Mouse (Mus musculus): ENCODE results near the gene Baiap2l1. TPM values are rescaled to one million over a fixed set of nuclear protein-coding genes. Genes with fewer than 3 reads are reported as not detected.

The Baiap2l1 gene
- polyA plus RNA-seq, 1 experiment from 2014 or later = 1.3 TPM

GRCm38 (mm10) chr5:144261829-144262228 lies 96.1 kb downstream of the Baiap2l1 start:
- ATAC-seq = no peak
- H3K4me1 ChIP-seq = peaks cover 46% of the 10 kb centered on the region
- H3K9ac ChIP-seq = peak overlapping the region; percentile 12; the same call in 1 of the 2 replicates
- H3K9me3 ChIP-seq (replicated peaks) = no peaks in the 10 kb centered on the region
- H3K27me3 ChIP-seq = no peaks in the 10 kb centered on the region
- no peak overlapping the region for H3K27ac ChIP-seq
- WGBS = 87% methylated on average over 5 of the region's 5 CpGs
- H3K4me2 ChIP-seq = no peak overlapping the region
- H3K36me3 ChIP-seq (ENCODE audit: poor library complexity, severe bottlenecking) = peaks cover 56% of the 10 kb centered on the region
- no peak overlapping the region for H3K4me3 ChIP-seq

- Histone ChIP-seq H3K27me3 (no peaks in the 10 kb centered on the region), H3K9me3 (replicated peaks) (no peaks in the 10 kb centered on the region), H3K4me3 (no peak overlapping the region), H3K27ac (no peak overlapping the region), H3K4me1 (peaks cover 51% of the 10 kb centered on the region), H3K9ac (no peak overlapping the region), H3K4me2 (no peak overlapping the region), H3K36me3 (ENCODE audit: poor library complexity, severe bottlenecking) (peaks cover 51% of the 10 kb centered on the region)
- no peak for ATAC-seq
- WGBS = 81% methylated on average over 9 of the region's 9 CpGs
Observed at GRCm38 (mm10) chr5:144261309-144261708, 96.6 kb downstream of the Baiap2l1 start.

GRCm38 (mm10) chr5:144260464-144260863 lies 97.4 kb downstream of the Baiap2l1 start:
- Histone ChIP-seq H3K27ac (no peak overlapping the region), H3K36me3 (ENCODE audit: poor library complexity, severe bottlenecking) (peaks cover 45% of the 10 kb centered on the region), H3K9ac (no peak overlapping the region), H3K4me1 (peaks cover 55% of the 10 kb centered on the region), H3K4me3 (no peak overlapping the region), H3K4me2 (no peak overlapping the region), H3K27me3 (no peaks in the 10 kb centered on the region), H3K9me3 (replicated peaks) (no peaks in the 10 kb centered on the region)
- WGBS = 83% methylated on average over 8 of the region's 8 CpGs
- ATAC-seq = no peak

- ATAC-seq = no peak
- Histone ChIP-seq H3K4me3 (peak overlapping the region; percentile 98; the same call in 1 of the 2 replicates), H3K9ac (peak overlapping the region; percentile 96)
Observed at GRCm38 (mm10) chr5:144259228-144259627, 98.7 kb downstream of the Baiap2l1 start.

GRCm38 (mm10) chr5:144258687-144259086 lies 99.2 kb downstream of the Baiap2l1 start:
- no peak for ATAC-seq
- Histone ChIP-seq H3K27ac (no peak overlapping the region), H3K4me1 (peaks cover 61% of the 10 kb centered on the region), H3K4me2 (peak overlapping the region; percentile 83), H3K4me3 (peak overlapping the region; percentile 98), H3K9me3 (replicated peaks) (no peaks in the 10 kb centered on the region), H3K9ac (peak overlapping the region; percentile 96), H3K27me3 (no peaks in the 10 kb centered on the region), H3K36me3 (ENCODE audit: poor library complexity, severe bottlenecking) (peaks cover 34% of the 10 kb centered on the region)
- 5% methylated on average over 2 of the region's 2 CpGs for WGBS

More at GRCm38 (mm10) chr5:144259228-144259627, 98.7 kb downstream of the Baiap2l1 start:
- Histone ChIP-seq H3K36me3 (ENCODE audit: poor library complexity, severe bottlenecking) (peaks cover 34% of the 10 kb centered on the region), H3K27me3 (no peaks in the 10 kb centered on the region), H3K9me3 (replicated peaks) (no peaks in the 10 kb centered on the region), H3K27ac (no peak overlapping the region), H3K4me1 (peaks cover 60% of the 10 kb centered on the region), H3K4me2 (peak overlapping the region; percentile 83)
- 72% methylated on average over 6 of the region's 6 CpGs for WGBS

- WGBS = 39% methylated on average over 14 of the region's 14 CpGs
- H3K27ac ChIP-seq = no peak overlapping the region
Observed at GRCm38 (mm10) chr5:144258131-144258611, 99.7 kb downstream of the Baiap2l1 start.

GRCm38 (mm10) chr5:144257451-144258110 lies 100.3 kb downstream of the Baiap2l1 start:
- H3K4me2 ChIP-seq = peak overlapping the region; percentile 83
- H3K4me3 ChIP-seq = peak overlapping the region; percentile 98
- no peaks in the 10 kb centered on the region for H3K9me3 ChIP-seq (replicated peaks)
- 78% methylated on average over 3 of the region's 3 CpGs for WGBS
- peak overlapping the region; percentile 96 for H3K9ac ChIP-seq
- H3K27me3 ChIP-seq = no peaks in the 10 kb centered on the region
- H3K27ac ChIP-seq = 0 out of 2 replicates have a peak overlapping the region, but pooled peaks have one; percentile 85
- H3K4me1 ChIP-seq = peaks cover 54% of the 10 kb centered on the region
- H3K36me3 ChIP-seq (ENCODE audit: poor library complexity, severe bottlenecking) = peaks cover 29% of the 10 kb centered on the region
- ATAC-seq = no peak

More at GRCm38 (mm10) chr5:144258131-144258611, 99.7 kb downstream of the Baiap2l1 start:
- Histone ChIP-seq H3K4me3 (peak overlapping the region; percentile 98), H3K4me1 (peaks cover 57% of the 10 kb centered on the region), H3K27me3 (no peaks in the 10 kb centered on the region), H3K9me3 (replicated peaks) (no peaks in the 10 kb centered on the region), H3K36me3 (ENCODE audit: poor library complexity, severe bottlenecking) (peaks cover 30% of the 10 kb centered on the region), H3K9ac (peak overlapping the region; percentile 96), H3K4me2 (peak overlapping the region; percentile 83)
- ATAC-seq = no peak

GRCm38 (mm10) chr5:144256888-144257287 lies 101.0 kb downstream of the Baiap2l1 start:
- Histone ChIP-seq H3K9me3 (replicated peaks) (no peaks in the 10 kb centered on the region), H3K27me3 (no peaks in the 10 kb centered on the region), H3K4me3 (peak overlapping the region; percentile 98), H3K36me3 (ENCODE audit: poor library complexity, severe bottlenecking) (peaks cover 28% of the 10 kb centered on the region), H3K4me1 (peaks cover 54% of the 10 kb centered on the region), H3K27ac (peak overlapping the region; percentile 85; the same call in 1 of the 2 replicates), H3K4me2 (peak overlapping the region; percentile 83), H3K9ac (peak overlapping the region; percentile 96)
- 40% methylated on average over 1 of the region's 1 CpGs for WGBS
- no peak for ATAC-seq

- Histone ChIP-seq H3K4me3 (peak overlapping the region; percentile 98), H3K4me2 (peak overlapping the region; percentile 83), H3K27ac (peak overlapping the region; percentile 85), H3K9me3 (replicated peaks) (no peaks in the 10 kb centered on the region), H3K36me3 (ENCODE audit: poor library complexity, severe bottlenecking) (peaks cover 24% of the 10 kb centered on the region), H3K4me1 (peaks cover 51% of the 10 kb centered on the region), H3K9ac (peak overlapping the region; percentile 96), H3K27me3 (no peaks in the 10 kb centered on the region)
- ATAC-seq = no peak
- 5% methylated on average over 7 of the region's 7 CpGs for WGBS
Observed at GRCm38 (mm10) chr5:144256541-144256870, 101.4 kb downstream of the Baiap2l1 start.

- H3K36me3 ChIP-seq (ENCODE audit: poor library complexity, severe bottlenecking) = peaks cover 20% of the 10 kb centered on the region
- no peaks in the 10 kb centered on the region for H3K9me3 ChIP-seq (replicated peaks)
- under 1% methylated on average over 27 of the region's 40 CpGs for WGBS
- peaks cover 49% of the 10 kb centered on the region for H3K4me1 ChIP-seq
- H3K4me2 ChIP-seq = peak overlapping the region; percentile 83
- H3K27ac ChIP-seq = peak overlapping the region; percentile 85
- peak; percentile 73 for ATAC-seq
- peak overlapping the region; percentile 96 for H3K9ac ChIP-seq
- peak overlapping the region; percentile 98 for H3K4me3 ChIP-seq
- H3K27me3 ChIP-seq = no peaks in the 10 kb centered on the region
Observed at GRCm38 (mm10) chr5:144255632-144256540, 102.0 kb downstream of the Baiap2l1 start.

- no peaks in the 10 kb centered on the region for H3K27me3 ChIP-seq
- H3K4me3 ChIP-seq = peak overlapping the region; percentile 98
- peak; percentile 87 for ATAC-seq
- H3K9me3 ChIP-seq (replicated peaks) = peaks cover 3% of the 10 kb centered on the region; the same call in 1 of the 2 replicates
- peak overlapping the region; percentile 85 for H3K27ac ChIP-seq
- WGBS = 1% methylated on average over 30 of the region's 84 CpGs
- H3K4me2 ChIP-seq = peak overlapping the region; percentile 83
- H3K4me1 ChIP-seq = peaks cover 47% of the 10 kb centered on the region
- H3K9ac ChIP-seq = peak overlapping the region; percentile 96
- H3K36me3 ChIP-seq (ENCODE audit: poor library complexity, severe bottlenecking) = peaks cover 11% of the 10 kb centered on the region
Observed at GRCm38 (mm10) chr5:144254811-144255631, 102.9 kb downstream of the Baiap2l1 start.
